Mouse (Mus musculus): Measurements from ENCODE around the gene Apc2. TPM values are rescaled to one million over a fixed set of nuclear protein-coding genes. Genes with fewer than 3 reads are reported as not detected.

The Apc2 gene
- polyA plus RNA-seq, 1 experiment, result 0.24 TPM

DNA sequence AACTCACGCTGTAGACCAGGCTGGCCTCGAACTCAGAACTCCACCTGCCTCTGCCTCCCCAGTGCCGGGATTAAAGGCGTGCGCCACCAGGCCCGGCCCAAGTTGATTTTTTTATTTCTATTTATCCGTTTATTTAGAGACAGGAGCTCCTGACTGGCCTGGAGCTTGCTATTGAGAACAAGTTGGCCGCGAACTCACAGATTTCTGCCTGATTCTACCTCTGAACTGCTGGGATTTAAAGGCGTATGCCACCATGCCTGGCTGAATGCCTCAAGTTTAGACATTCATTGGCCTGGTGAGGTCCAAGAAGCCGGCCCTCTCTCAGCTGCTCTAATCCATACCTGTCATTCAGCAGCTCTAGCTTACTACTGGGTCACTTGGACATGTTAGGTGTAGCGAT lies 33.6 kb upstream of the Apc2 start:
- Histone ChIP-seq H3ac (ENCODE audit: control insufficient read depth, insufficient read length) (no peak overlapping the region), H3K4me3 (peak overlapping the region; percentile 50), H3K27me3 (ENCODE audit: control insufficient read depth, insufficient read depth, insufficient read length) (no peaks in the 10 kb centered on the region), H3K36me3 (ENCODE audit: control insufficient read depth, insufficient read depth) (no peaks in the 10 kb centered on the region), H3K79me2 (ENCODE audit: control insufficient read depth, insufficient read depth) (peaks cover 42% of the 10 kb centered on the region), H3K4me2 (ENCODE audit: low read depth) (peak overlapping the region; percentile 92)
- TF ChIP-seq TCF12 (IDR thresholded peaks at IDR 0.05; ENCODE audit: insufficient read depth, poor library complexity, severe bottlenecking) (no peak), SRF (IDR thresholded peaks at IDR 0.05; ENCODE audit: control insufficient read depth, insufficient read length, low read depth) (no peak), POLR2A (IDR thresholded peaks at IDR 0.05; ENCODE audit: insufficient read length, low read depth) (no peak), TCF3 (IDR thresholded peaks at IDR 0.05; ENCODE audit: insufficient read length, low read depth) (no peak), E2F4 (IDR thresholded peaks at IDR 0.05; ENCODE audit: insufficient read depth) (no peak), MYOD1 (IDR thresholded peaks at IDR 0.05; ENCODE audit: control insufficient read depth in 1 of 3, insufficient read length in 2 of 3, low read depth in 2 of 3) (no peak), POLR2AphosphoS2 (IDR thresholded peaks at IDR 0.05; ENCODE audit: insufficient read length, low read depth) (no peak), MYOG (IDR thresholded peaks at IDR 0.05; ENCODE audit: control insufficient read depth in 1 of 3, insufficient read depth in 1 of 3, insufficient read length in 2 of 3, low read depth in 2 of 3) (no peak), MAX (IDR thresholded peaks at IDR 0.05; ENCODE audit: low read depth) (no peak), USF1 (IDR thresholded peaks at IDR 0.05; ENCODE audit: low read depth) (no peak), REST (IDR thresholded peaks at IDR 0.05; ENCODE audit: insufficient read depth, insufficient read length) (no peak), CEBPB (IDR thresholded peaks at IDR 0.05; ENCODE audit: insufficient read depth, poor library complexity, severe bottlenecking) (no peak)

DNA sequence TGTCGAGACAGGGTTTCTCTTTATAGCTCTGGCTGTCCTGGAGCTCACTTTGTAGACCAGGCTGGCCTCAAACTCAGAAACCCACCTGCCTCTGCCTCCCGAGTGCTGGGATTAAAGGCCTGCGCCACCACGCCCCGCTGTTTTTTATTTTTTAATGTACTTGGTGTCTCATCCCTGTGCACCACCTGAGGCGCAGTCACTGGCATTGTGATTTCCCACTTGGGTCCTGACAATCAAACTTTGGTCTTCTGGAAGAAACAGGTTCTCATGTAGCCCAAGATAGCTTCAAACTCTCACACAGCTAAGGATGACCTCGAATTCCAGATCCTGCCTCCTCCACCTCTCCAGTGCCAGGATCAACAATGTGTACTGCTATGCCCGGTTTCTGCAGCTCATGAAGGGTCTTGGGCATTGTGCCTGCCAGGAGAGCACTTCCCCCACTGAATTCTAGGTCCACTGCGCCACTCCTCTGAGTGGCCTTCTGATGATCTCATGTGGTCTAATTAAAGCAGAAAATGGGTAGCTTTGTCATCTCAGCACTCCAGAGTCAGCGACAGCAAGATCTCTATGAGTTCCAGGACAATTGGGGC lies 32.9 kb upstream of the Apc2 start:
- H3K4me2 ChIP-seq (ENCODE audit: low read depth), result peak overlapping the region; percentile 92
- peaks cover 49% of the 10 kb centered on the region for H3K79me2 ChIP-seq (ENCODE audit: control insufficient read depth, insufficient read depth)
- no peak for TF ChIP-seq TCF12 (IDR thresholded peaks at IDR 0.05; ENCODE audit: insufficient read depth, poor library complexity, severe bottlenecking)
- TF ChIP-seq MYOD1 (IDR thresholded peaks at IDR 0.05; ENCODE audit: control insufficient read depth in 1 of 3, insufficient read length in 2 of 3, low read depth in 2 of 3), result no peak
- no peak for TF ChIP-seq MAX (IDR thresholded peaks at IDR 0.05; ENCODE audit: low read depth)
- TF ChIP-seq TCF3 (IDR thresholded peaks at IDR 0.05; ENCODE audit: insufficient read length, low read depth), result no peak
- no peak for TF ChIP-seq CEBPB (IDR thresholded peaks at IDR 0.05; ENCODE audit: insufficient read depth, poor library complexity, severe bottlenecking)
- TF ChIP-seq POLR2A (IDR thresholded peaks at IDR 0.05; ENCODE audit: insufficient read length, low read depth), result no peak
- TF ChIP-seq MYOG (IDR thresholded peaks at IDR 0.05; ENCODE audit: control insufficient read depth in 1 of 3, insufficient read depth in 1 of 3, insufficient read length in 2 of 3, low read depth in 2 of 3), result no peak
- no peak for TF ChIP-seq USF1 (IDR thresholded peaks at IDR 0.05; ENCODE audit: low read depth)
- TF ChIP-seq SRF (IDR thresholded peaks at IDR 0.05; ENCODE audit: control insufficient read depth, insufficient read length, low read depth), result no peak
- TF ChIP-seq REST (IDR thresholded peaks at IDR 0.05; ENCODE audit: insufficient read depth, insufficient read length), result no peak
- no peak for TF ChIP-seq POLR2AphosphoS2 (IDR thresholded peaks at IDR 0.05; ENCODE audit: insufficient read length, low read depth)
- no peak for TF ChIP-seq E2F4 (IDR thresholded peaks at IDR 0.05; ENCODE audit: insufficient read depth)

DNA sequence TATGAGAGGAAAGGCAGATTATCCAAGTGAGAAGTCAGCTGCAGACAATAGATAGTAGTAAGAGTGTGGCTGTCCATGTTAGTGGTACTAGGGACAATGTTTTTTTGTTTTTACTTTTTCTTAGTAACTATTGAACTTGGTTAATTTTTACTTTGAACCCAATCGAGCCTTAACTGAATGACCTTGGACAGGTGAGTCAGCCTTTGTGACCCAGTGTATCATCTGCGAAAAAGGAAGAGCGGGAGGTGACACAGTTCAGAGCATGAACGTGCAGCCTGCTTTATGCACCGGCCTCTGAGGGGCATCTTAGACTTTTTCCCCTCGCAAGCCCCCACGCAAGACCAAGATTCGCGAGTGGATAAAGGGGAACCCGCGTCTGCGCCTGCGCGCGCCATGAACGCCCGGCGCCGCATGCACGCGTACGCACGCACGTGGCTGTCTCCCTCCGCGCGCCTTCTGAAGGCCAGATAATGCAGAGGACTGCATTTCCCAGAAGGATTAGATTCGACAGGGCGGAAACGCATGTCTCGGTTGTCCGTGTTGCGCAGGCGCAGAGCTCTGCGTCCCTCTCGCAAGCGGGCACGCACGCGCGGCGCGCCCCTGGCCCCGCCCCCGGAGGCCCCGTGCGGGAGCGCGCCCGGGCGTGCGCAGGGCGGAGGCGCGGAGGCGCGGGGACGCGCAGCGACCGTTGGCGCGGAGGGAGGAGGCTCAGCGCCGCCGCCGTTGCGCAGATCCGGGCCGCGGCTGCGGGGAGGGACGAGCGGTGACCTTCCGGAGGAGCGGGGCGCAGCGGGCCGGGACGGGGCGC lies 31.2 kb upstream of the Apc2 start:
- Histone ChIP-seq H3K79me2 (ENCODE audit: control insufficient read depth, insufficient read depth) (peaks cover 60% of the 10 kb centered on the region), H3K36me3 (ENCODE audit: control insufficient read depth, insufficient read depth) (no peaks in the 10 kb centered on the region), H3K4me3 (peak overlapping the region; percentile 85), H3ac (ENCODE audit: control insufficient read depth, insufficient read length) (peak overlapping the region; percentile 42), H3K27me3 (ENCODE audit: control insufficient read depth, insufficient read depth, insufficient read length) (no peaks in the 10 kb centered on the region), H3K4me2 (ENCODE audit: low read depth) (peak overlapping the region; percentile 97)
- TF ChIP-seq POLR2A (IDR thresholded peaks at IDR 0.05; ENCODE audit: insufficient read length, low read depth), result peak; percentile 92
- no peak for TF ChIP-seq SRF (IDR thresholded peaks at IDR 0.05; ENCODE audit: control insufficient read depth, insufficient read length, low read depth)
- peak; percentile 73 for TF ChIP-seq USF1 (IDR thresholded peaks at IDR 0.05; ENCODE audit: low read depth)
- TF ChIP-seq CEBPB (IDR thresholded peaks at IDR 0.05; ENCODE audit: insufficient read depth, poor library complexity, severe bottlenecking), result no peak
- TF ChIP-seq MYOG (IDR thresholded peaks at IDR 0.05; ENCODE audit: control insufficient read depth in 1 of 3, insufficient read depth in 1 of 3, insufficient read length in 2 of 3, low read depth in 2 of 3), result peak in 1 of 3 experiments; percentile 7
- no peak for TF ChIP-seq REST (IDR thresholded peaks at IDR 0.05; ENCODE audit: insufficient read depth, insufficient read length)
- peak in 1 of 3 experiments; percentile 1 for TF ChIP-seq MYOD1 (IDR thresholded peaks at IDR 0.05; ENCODE audit: control insufficient read depth in 1 of 3, insufficient read length in 2 of 3, low read depth in 2 of 3)
- TF ChIP-seq POLR2AphosphoS2 (IDR thresholded peaks at IDR 0.05; ENCODE audit: insufficient read length, low read depth), result peak; percentile 91
- peak; percentile 48 for TF ChIP-seq MAX (IDR thresholded peaks at IDR 0.05; ENCODE audit: low read depth)

More for the DNA sequence above, 32.9 kb upstream of the Apc2 start:
- Histone ChIP-seq H3K27me3 (ENCODE audit: control insufficient read depth, insufficient read depth, insufficient read length) (no peaks in the 10 kb centered on the region), H3K4me3 (no peak overlapping the region), H3ac (ENCODE audit: control insufficient read depth, insufficient read length) (no peak overlapping the region), H3K36me3 (ENCODE audit: control insufficient read depth, insufficient read depth) (no peaks in the 10 kb centered on the region)

DNA sequence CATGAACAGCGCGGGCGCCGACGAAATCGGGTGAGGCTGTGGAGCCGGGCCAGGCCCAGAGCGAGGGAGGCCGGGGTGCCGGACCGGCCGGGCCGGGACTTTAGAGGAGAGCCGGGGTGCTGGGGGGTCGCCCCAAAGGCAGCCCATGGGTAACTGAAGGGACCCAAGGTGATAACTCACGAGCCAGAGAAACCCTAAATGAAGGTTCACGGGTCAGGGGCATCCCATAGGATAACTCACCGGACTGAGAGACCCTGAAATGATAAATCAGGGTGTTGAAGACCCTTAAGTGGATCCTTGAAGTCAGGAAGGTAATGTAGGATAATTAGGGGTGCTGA lies 30.7 kb upstream of the Apc2 start:
- no peaks in the 10 kb centered on the region for H3K27me3 ChIP-seq (ENCODE audit: control insufficient read depth, insufficient read depth, insufficient read length)
- H3K36me3 ChIP-seq (ENCODE audit: control insufficient read depth, insufficient read depth), result no peaks in the 10 kb centered on the region
- peaks cover 66% of the 10 kb centered on the region for H3K79me2 ChIP-seq (ENCODE audit: control insufficient read depth, insufficient read depth)
- no peak for TF ChIP-seq MAX (IDR thresholded peaks at IDR 0.05; ENCODE audit: low read depth)
- no peak for TF ChIP-seq MYOG (IDR thresholded peaks at IDR 0.05; ENCODE audit: control insufficient read depth in 1 of 3, insufficient read depth in 1 of 3, insufficient read length in 2 of 3, low read depth in 2 of 3)
- H3ac ChIP-seq (ENCODE audit: control insufficient read depth, insufficient read length), result peak overlapping the region; percentile 42
- peak overlapping the region; percentile 92 for H3K4me2 ChIP-seq (ENCODE audit: low read depth)
- H3K4me3 ChIP-seq, result peak overlapping the region; percentile 85
